Mouse (Mus musculus): ENCODE measurements around the gene Pstk.

DNA sequence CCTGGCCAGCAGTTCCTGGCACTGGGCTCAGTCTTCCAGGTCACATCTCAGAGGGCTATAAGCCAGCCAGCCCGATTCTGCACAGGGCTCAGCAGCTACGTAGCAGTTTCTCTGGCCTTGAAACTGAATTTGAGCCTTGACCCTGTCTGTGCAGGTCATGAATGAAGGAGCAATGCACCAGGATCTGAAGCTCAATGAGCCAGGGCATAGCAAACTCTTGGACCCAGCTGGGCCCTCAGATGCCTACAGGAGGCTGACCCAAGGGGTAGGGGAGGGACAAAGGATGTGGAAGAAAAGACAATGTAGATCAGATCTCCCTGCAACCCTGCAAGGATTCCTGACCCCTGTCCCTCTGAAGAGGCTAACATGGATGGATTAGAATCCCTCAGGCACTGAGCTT lies 48.7 kb upstream of the Pstk start, which contains the start of gene Cuzd1:
- no peak for TF ChIP-seq POLR2A (IDR thresholded peaks at IDR 0.05; ENCODE audit: low read depth, low read length)
- TF ChIP-seq CTCF (IDR thresholded peaks at IDR 0.05; ENCODE audit: extremely low read depth, insufficient read depth, insufficient read length, insufficient replicate concordance): no peak

Measured in spleen, adult 2 months (tissue).